Mouse (Mus musculus): ENCODE measurements around the gene Uba3.

The Uba3 gene

DNA sequence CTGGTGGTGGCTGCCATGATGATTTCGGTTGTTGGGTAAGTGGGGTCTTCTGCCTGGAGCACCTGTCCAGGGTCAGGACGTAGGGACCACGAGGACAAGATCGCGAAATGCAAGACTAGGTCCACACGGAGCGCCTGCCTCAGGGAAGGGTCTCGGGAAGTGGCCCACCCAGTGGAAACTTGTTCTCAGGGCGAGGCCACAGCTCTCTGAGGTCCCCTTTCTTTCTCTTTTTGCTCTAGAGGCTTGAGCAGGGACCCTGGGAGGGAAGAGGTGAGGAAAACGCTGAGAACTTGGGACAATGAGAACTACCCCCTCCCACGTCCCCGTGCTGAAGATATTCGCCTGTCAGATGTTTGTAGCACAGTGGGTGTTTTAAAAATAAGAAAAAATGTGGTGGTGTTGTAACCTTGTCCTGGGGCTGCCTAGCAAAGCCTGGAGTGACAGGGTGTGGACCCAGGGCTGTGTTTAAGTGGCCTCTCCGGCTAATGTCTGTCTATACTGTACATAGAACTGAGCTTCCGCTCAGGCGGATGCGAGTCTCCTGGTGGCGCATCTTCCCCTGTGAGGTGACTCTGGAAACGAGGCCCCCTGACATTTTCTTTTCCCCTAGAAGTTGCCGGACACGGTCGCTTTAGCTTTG, 5.6 kb upstream of the Uba3 start:
- no peak for DNase-seq (ENCODE audit: extremely low spot score, low read depth, low spot score)

DNA sequence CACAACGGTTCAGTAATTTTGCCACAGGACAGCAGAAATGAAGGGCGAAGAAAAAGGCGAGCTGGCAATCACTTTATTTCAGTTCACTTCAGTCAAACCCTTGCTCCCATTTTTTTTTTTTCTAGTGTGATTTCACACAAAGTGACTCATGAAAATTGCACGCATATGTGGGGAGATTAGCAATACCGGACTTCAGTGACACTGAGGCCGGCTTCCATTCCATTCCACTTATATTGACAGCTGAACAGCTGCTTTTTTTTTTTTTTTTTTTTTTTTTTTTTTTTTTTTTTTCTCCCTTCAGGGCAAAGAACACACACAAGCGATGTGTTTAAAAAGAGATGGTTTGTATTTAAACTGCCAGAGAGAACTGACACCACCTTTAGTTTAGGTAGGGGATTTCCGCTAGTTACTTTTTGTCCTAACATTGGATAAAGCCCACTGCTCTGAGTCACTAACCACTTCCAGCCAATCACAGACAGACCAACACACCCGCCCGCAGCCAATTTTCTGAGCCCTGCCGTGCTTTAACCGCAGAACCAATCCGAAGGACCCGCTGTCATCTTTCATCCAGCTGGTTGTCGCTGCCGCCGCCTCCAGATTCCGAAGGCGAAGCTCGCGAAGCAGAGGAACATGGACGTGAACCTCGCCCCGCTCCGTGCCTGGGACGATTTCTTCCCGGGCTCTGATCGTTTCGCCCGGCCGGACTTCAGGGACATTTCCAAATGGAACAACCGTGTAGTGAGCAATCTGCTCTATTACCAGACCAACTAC, 4.9 kb upstream of the Uba3 start, which contains the start of gene Arl6ip5:
TSS of gene Arl6ip5 (plus strand) at position 499 of the 771 bp plus-strand sequence.
- peak; percentile 63 for DNase-seq (ENCODE audit: extremely low spot score, low read depth, low spot score)

DNA sequence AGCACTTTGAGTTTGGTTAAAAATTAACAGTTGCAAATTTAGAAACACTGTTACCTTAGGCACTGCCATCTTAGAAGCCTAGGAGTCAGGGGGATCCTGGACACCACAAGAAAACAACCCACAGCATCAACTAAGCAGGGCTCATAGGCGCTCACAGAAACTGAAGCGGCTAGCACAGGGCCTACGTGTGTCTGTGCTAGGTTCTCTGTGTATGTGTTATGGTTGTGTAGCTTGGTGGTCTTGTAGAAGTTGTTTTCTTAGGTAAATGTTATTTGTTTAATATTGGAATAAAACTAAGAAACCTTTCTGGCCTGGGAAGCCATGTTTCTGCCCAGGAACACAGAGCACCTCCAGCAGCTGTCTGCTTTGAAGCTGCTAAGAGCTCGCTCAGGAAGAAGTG, 4.3 kb upstream of the Uba3 start:
- DNase-seq (ENCODE audit: extremely low spot score, low read depth, low spot score): no peak

GRCm38 (mm10) chr6:97209201-97209600, 3.8 kb upstream of the Uba3 start:
- DNase-seq (ENCODE audit: extremely low spot score, low read depth, low spot score): no peak

DNA sequence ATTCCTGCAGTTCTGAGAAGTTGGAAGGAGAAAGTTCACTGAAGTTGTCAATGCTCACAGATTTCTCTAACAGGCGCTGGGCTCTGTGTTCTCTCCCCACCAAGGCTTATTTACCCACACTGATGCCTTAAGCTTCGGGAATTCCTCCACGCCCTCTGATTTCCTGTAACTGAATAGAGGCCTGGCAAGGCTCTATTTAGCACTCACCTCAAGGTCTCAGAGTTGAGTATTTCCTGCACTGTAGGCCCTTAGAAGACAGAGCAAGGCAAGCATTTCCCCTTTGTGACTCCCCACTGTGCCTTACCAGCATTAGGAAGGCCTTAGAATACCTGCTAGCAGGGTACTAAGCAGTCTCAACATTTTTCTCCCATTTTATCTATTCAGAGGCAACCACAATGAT, 3.0 kb upstream of the Uba3 start:
- no peak for DNase-seq (ENCODE audit: extremely low spot score, low read depth, low spot score)

DNA sequence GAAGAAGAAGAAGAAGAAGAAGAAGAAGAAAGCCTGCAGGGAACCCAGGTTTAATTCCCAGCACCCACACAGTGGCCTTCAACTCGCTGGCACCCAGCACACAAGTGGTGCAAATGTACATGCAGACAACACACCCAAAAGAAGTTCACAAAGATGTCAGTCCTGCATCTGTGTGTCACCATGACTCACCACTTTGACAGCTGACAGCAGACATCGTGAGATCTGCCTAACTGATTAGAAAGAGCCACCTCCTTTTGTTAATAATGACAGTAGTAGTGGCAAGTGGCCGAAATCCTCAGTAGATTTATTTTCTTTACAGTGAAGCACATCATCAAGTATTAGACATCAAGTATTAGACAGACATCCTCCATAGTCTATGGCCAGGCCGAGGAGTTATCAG, 1.6 kb upstream of the Uba3 start:
- DNase-seq (ENCODE audit: extremely low spot score, low read depth, low spot score): no peak

- no peak for DNase-seq (ENCODE audit: extremely low spot score, low read depth, low spot score)
Measured at GRCm38 (mm10) chr6:97204952-97205351, 495 bp downstream of the Uba3 start.

GRCm38 (mm10) chr6:97204252-97204869, 1.1 kb downstream of the Uba3 start:
- no peak for DNase-seq (ENCODE audit: extremely low spot score, low read depth, low spot score)

DNA sequence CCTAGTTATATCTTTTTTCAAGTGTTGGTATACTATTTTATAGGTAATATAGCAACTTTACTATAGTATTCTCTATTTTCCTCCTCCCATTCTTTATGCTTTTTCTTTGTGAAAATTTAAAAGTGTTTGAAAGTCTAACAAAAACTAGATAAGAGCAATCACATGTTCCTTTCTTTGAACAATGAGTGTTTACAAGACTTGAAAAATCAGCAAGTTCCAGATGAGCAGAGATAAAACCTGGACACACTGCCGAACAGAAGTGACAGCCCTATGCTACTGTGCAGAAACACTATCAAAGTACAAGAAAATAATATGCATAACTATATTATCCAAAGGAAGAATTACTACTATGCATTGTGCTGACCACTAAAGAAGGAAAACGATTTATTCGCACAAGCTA, 3.0 kb downstream of the Uba3 start:
- no peak for DNase-seq (ENCODE audit: extremely low spot score, low read depth, low spot score)

DNA sequence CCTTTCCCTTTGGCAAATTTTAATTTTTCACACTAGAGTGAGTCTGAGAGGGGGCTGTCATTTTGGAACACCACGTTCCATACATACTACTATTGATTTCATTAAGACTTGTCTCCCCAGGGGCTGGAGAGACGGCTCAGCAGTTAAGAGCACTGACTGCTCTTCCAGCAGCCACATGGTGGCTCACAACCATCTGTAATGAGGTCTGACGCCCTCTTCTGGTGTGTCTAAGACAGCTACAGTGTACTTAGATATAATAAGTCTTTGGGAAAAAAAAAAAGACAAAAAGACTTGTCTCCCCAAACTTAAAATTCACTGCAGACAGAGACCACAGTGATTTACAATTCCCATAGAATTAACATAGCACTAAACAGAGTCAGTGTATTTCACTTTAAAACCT, 5.0 kb downstream of the Uba3 start:
- no peak for DNase-seq (ENCODE audit: extremely low spot score, low read depth, low spot score)

- DNase-seq (ENCODE audit: extremely low spot score, low read depth, low spot score): peak; percentile 26
Measured at GRCm38 (mm10) chr6:97179367-97179828, 26.0 kb downstream of the Uba3 start.

- peak; percentile 76 for DNase-seq (ENCODE audit: extremely low spot score, low read depth, low spot score)
Measured at GRCm38 (mm10) chr6:97178491-97179366, 26.7 kb downstream of the Uba3 start, which contains the start of gene Tmf1. Tmf1 (minus strand) TSS chr6:97179122.

DNA sequence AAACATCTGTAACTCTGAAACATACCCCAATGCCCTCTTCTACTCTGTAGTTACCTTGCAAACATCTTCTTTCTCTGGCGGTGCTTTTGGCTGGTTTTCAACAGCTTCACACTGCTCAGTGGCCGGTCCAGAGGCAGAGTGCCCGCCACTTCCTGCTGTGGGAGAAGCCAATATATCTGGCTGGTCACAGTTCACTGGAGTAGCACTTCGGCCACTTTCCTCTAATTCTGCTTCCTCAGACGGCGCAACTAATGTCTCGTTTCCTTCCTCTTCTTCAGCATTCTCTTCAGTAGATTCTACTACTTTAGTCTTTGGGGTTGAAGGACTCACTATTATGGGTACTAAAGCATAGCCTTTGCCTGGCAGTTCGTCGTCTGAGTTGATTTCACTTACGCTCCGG, 29.7 kb downstream of the Uba3 start:
- no peak for DNase-seq (ENCODE audit: extremely low spot score, low read depth, low spot score)

DNA sequence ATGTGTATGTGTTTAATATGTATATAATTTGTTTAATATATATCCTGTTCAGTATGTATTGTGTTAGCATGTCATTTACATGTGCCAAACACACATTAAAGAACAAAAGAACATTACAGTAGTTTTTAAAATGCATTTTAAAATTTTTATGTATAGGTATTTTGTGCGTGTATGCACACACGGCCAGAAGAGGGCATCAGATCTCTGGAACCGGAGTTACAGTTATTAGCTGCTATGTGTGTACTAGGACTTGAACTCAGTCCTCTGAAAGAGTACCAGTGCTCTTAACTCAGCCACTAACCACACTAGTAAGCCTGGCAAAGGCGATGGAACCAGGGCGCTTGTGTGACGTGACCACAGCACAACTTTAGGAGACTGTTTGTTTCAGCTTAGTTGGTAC, 55.3 kb downstream of the Uba3 start:
- DNase-seq (ENCODE audit: extremely low spot score, low read depth, low spot score): no peak

DNA sequence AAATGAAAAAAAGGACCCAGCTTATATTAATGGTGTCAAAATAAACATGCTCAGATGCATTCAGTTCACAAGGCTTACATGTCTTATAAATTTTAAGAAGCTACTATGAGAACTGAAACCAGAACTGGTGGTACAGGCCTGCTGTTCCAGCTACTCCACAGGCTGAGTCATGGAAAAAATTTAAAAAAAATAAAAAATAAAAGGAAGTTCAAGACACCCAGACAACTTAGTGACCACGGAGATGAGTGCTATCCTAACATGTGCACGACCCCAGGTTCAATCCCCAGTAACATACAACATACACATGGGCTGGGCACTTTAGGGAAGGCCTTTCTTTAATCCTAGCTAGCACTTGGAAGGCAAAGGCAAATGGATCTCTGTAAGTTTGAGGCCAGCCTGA, 55.7 kb downstream of the Uba3 start:
- DNase-seq (ENCODE audit: extremely low spot score, low read depth, low spot score): no peak

DNA sequence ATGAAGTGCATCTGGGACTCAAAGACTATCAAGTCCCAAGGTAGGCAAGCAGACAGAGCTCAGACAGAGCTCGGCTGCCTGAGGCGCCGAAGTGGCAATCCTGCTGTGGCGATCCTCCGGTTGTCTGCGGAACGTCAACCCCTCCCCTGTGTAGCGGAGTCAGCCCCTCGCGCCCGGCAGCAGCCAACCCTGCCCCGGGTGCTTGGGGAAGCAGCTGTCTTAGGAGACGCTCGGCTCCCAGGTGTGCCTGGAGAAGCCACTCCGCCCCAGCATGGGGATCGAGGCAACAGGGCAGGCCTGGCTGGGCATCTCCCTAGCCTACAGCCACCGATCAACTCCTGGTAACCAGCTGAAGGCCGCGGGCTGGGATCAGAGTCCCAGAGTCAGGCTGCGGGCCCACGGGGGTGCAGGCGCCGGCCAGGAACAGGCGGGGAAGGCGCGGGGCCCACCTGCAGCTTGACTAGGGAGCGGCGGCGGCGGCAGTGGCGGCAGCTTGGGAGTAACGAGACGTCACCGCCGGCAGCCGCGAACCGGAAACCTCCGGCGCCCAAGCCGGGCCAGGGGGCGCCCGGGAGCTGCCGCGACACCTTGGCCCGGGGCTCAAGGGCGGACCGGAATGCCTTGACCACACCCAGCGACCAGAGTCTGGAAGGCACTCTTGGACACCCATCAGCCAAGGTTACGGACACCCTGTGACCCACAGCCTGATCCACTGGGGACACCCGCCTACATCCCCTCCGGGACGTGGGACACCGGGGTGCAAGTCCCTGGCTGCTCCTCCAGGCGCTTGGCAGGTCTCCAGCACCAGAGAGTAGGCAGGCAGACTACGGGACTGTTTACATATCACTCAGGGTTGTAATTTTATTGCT, 56.8 kb downstream of the Uba3 start, which contains the start of gene Eogt:
TSS of gene Eogt (minus strand) at position 800 of the 869 bp plus-strand sequence.
- no peak for DNase-seq (ENCODE audit: extremely low spot score, low read depth, low spot score)

DNA sequence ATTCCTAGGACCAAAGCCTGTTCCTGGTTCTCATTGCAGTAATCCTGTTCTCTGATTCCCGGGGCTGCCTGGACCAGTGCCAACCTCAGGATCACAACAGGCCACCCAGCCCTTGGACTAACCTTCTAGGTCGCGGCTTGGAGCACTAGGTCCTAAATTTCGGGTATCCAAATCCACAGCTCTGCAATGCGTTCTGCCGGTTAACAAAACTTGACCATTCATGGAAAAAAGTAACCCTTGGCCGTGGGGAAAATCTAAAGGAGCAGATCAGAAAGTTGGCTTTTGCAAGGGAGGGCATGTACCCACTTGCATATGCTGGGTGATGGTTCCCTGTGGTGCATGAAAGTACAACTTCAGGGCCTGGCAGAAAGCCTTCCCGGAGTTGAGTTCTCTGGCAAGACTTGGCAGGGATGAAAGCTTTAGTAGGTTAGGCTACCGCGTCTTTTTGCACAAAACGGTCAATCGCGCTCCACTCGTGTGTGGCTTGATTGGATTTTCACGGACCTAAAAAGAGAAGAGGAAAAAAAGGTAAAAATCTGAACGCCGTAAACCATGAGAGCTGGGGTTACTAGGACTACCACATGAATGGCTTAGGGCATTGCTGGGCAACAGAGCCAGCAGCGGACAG, 57.6 kb downstream of the Uba3 start:
- no peak for DNase-seq (ENCODE audit: extremely low spot score, low read depth, low spot score)

DNA sequence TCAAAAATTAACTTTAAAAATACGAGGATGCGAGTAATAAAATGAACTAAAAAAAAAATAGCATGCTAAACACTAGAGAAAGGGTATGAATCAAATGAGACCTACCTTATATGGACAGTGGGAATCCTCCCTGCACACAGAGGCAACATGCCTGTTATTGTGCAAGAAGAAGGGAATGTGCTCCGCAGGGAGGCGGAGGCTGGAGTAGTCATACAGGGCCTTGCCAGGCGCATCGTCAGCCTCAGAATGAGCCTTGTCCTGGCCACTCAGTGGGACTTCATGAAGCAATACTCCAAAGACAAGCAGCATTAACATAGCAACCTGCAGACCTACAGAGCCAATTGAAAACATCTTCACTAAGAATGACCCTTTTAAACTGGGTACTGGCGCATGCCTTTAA, 60.3 kb downstream of the Uba3 start:
- DNase-seq (ENCODE audit: extremely low spot score, low read depth, low spot score): no peak

GRCm38 (mm10) chr6:97144359-97144758, 61.1 kb downstream of the Uba3 start:
- DNase-seq (ENCODE audit: extremely low spot score, low read depth, low spot score): no peak

- no peak for DNase-seq (ENCODE audit: extremely low spot score, low read depth, low spot score)
Measured at GRCm38 (mm10) chr6:97142611-97143010, 62.8 kb downstream of the Uba3 start.
